Mouse (Mus musculus) v-Abl transformed pro-B cells (cell line): Measurements from ENCODE around the gene Nt5c2.

Experiments
- in situ Hi-C, 2 experiments: fragments of 400-800 bp; cut with MboI; formaldehyde crosslinking; loops; one replicate each; pipeline ENCODE4 v1.15.1; 2025; ENCODE audit not compliant: unreplicated experiment in 2 of 2

Gene Nt5c2

GRCm38 (mm10) chr19:47018330-47018729 is 3.4 kb upstream of the Nt5c2 start:
- in situ Hi-C loops, result loop anchor here in 1 of 2 experiments (25.0 kb wide), 1 partner anchor 906 kb away; no protein-coding TSS in a partner anchor

- in situ Hi-C loops, result loop anchor here in 1 of 2 experiments (25.0 kb wide), 1 partner anchor 906 kb away; no protein-coding TSS in a partner anchor
Observed at GRCm38 (mm10) chr19:47017831-47018230, 2.9 kb upstream of the Nt5c2 start.

GRCm38 (mm10) chr19:47016487-47016886 is 1.5 kb upstream of the Nt5c2 start:
- in situ Hi-C loops, result loop anchor here in 1 of 2 experiments (25.0 kb wide), 1 partner anchor 904 kb away; no protein-coding TSS in a partner anchor

DNA sequence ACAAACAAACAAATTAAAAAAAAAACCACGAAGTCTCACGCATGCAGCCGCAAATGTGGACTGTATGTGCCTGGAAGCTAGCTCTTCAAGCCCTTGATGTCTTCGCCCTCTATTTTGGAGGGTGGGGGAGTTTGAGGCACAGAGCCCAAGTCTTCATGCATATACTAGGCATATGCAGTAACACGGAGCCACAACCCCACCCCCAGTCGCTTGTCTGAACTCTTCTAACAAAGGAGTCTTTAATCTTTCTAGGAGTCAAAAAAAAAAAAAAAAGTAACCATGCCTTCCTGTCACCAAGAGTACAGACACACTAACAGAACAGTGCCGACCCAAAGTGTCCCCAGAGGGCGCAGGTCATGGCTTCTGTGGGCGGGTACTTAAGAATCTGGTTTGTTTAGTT is 1.0 kb upstream of the Nt5c2 start:
- in situ Hi-C loops, result loop anchor here in 1 of 2 experiments (25.0 kb wide), 1 partner anchor 904 kb away; no protein-coding TSS in a partner anchor

- in situ Hi-C loops, result loop anchor here in 1 of 2 experiments (25.0 kb wide), 1 partner anchor 903 kb away; no protein-coding TSS in a partner anchor
Observed at GRCm38 (mm10) chr19:47015396-47015795, 443 bp upstream of the Nt5c2 start.

- in situ Hi-C loops, result loop anchor here in 1 of 2 experiments (25.0 kb wide), 1 partner anchor 902 kb away; no protein-coding TSS in a partner anchor
Observed at GRCm38 (mm10) chr19:47014159-47014446, 850 bp downstream of the Nt5c2 start.

- in situ Hi-C loops, result loop anchor here in 1 of 2 experiments (25.0 kb wide), 1 partner anchor 901 kb away; no protein-coding TSS in a partner anchor
Observed at GRCm38 (mm10) chr19:47013340-47014158, 1.4 kb downstream of the Nt5c2 start.

DNA sequence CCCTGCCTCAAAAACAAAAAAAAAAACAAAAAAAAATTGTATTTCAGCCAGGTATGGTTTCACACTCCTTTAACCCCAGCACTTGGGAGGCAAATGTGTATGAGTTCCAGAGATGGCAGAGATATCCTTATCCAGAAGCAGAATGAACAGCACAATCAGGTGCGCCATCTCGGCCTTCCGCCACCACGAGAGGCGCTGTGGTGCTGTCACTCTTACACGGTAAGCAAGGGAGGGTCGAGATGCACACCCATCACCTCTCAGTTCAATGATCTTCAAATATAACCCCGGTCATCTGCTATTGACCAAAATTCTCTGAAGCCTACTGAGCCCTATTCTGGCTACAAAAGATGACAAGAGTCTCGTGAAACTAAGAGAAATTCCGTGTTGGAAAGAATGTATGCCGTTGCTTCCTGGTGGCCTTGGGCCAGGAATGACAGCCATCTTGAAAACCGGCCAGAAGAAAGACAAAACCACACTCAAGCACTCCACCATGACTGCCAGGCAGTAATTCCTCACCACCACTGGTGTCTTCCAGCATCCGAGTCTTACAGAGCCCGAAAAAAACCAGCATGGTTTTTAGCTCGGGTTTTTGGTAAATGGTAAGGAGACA is 2.3 kb downstream of the Nt5c2 start:
- in situ Hi-C loops, result loop anchor here in 1 of 2 experiments (25.0 kb wide), 1 partner anchor 900 kb away; no protein-coding TSS in a partner anchor

DNA sequence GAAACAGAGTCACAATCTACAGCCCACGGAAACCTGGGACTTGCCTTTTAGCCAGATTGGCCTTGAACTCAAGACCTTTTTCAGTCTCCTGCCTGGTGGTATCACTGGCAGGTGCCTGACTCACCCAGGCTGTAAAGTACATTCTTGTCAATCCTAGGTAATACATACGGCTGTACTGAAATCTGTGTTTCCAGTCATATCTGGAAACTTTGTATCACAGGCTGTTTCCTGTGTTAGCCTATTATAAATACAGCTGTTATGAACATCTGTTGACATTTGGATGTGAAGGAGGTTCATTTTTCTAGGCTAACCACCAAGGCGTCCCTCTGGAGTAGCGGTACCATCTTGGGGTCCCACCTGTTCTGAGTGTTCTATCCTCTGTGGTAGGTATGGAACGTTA is 5.0 kb downstream of the Nt5c2 start:
- in situ Hi-C loops, result loop anchor here in 1 of 2 experiments (25.0 kb wide), 1 partner anchor 898 kb away; no protein-coding TSS in a partner anchor

DNA sequence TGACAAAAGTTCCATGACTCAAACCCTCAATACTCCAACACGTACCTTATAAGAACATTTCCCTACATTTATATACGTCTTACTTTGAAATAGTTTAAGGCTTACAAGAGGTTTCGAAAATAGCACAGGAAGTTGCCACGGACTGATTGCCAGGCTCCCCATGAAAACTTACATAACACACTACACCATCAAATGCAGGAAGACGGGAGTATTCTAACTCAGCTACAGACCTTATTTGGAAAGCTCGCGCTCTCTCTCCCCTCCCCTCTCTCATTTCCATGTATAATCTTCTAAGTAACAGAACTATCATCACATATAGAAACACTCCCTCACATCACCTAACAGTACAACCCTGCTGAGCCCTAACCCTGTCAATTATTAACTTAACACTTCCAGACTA is 5.5 kb downstream of the Nt5c2 start:
- in situ Hi-C loops, result loop anchor here in 1 of 2 experiments (25.0 kb wide), 1 partner anchor 897 kb away; no protein-coding TSS in a partner anchor

- in situ Hi-C loops, result loop anchor here in 1 of 2 experiments (25.0 kb wide), 1 partner anchor 894 kb away; no protein-coding TSS in a partner anchor
Observed at GRCm38 (mm10) chr19:47006321-47006720, 8.6 kb downstream of the Nt5c2 start.

GRCm38 (mm10) chr19:47005873-47006272 is 9.1 kb downstream of the Nt5c2 start:
- in situ Hi-C loops, result loop anchor here in 1 of 2 experiments (25.0 kb wide), 1 partner anchor 894 kb away; no protein-coding TSS in a partner anchor

GRCm38 (mm10) chr19:47003742-47004511 is 11.0 kb downstream of the Nt5c2 start:
- in situ Hi-C loops, result loop anchor here in 1 of 2 experiments (25.0 kb wide), 1 partner anchor 892 kb away; no protein-coding TSS in a partner anchor

- in situ Hi-C loops, result loop anchor here in 1 of 2 experiments (25.0 kb wide), 1 partner anchor 888 kb away; no protein-coding TSS in a partner anchor
Observed at GRCm38 (mm10) chr19:47000357-47000756, 14.6 kb downstream of the Nt5c2 start.

DNA sequence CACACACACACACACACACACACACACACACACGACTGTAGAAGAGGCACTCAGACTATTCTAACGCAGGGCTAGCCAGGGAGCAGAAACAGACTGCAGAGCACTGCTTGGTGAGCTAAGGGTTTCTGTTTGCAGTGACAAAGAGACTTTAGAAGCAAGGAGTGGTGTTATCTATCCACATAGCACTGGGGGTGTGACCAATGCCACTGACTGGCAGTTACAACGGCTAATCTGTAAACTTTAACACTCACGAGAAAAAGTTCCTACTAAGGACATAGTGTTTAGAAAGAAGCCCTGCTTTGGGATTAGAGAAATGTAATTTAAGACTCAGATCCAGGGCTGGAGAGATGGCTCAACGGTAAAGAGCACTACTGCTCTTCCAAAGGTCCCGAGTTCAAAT is 15.2 kb downstream of the Nt5c2 start:
- in situ Hi-C loops, result loop anchor here (10.0 to 25.0 kb wide), 3 partner anchors 325 to 887 kb away; partner anchors contain the start of gene Cyp17a1 (in 1 of the 2)

DNA sequence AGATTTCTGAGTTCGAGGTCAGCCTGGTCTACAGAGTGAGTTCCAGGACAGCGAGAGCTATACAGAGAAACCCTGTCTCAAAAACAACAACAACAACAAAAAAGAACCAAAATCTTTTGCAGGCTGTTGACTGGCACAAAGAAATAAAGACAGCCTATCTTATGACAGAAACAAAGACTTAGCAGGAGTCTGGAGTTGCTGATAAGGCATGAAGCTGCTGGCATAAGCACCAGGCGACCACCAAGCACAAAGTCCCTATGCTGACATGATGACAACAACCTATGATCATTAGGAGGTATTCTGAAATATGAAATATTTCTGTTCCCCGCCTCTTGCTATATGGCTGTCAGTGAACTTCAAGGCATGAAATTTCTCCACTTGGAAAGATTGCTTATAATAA is 16.0 kb downstream of the Nt5c2 start:
- in situ Hi-C loops, result loop anchor here (10.0 kb wide), 2 partner anchors 324 to 334 kb away; partner anchors contain the start of gene Cyp17a1 (in 1 of the 2)

GRCm38 (mm10) chr19:46998168-46998870 is 16.6 kb downstream of the Nt5c2 start:
- in situ Hi-C loops, result loop anchor here (10.0 kb wide), 2 partner anchors 324 to 334 kb away; partner anchors contain the start of gene Cyp17a1 (in 1 of the 2)

DNA sequence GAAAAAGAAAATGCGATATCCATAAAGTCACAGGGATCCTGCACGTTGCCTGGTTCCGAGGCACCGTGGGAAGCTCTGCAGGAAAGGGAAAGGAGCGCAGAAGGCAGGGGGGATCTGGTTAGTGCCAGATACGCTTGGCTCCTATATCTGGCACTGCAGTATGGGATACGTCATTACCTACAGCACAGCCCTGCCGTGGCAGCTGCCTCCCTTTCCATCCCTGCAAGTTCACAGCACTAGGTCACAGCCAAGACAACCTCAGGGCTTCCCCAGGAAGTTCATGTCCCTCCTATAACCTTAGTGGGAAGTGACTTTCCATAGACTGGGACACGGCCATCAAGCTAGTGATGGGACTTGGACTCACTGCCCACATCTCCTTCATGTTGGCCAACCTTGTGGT is 18.9 kb downstream of the Nt5c2 start:
- in situ Hi-C loops, result loop anchor here (10.0 kb wide), 2 partner anchors 321 to 331 kb away; partner anchors contain the start of gene Cyp17a1 (in 1 of the 2)

- in situ Hi-C loops, result loop anchor here (5.0 to 10.0 kb wide), 4 partner anchors 115 to 328 kb away; partner anchors contain the start of genes Cnnm2 (in 2 of the 2) and Cyp17a1 (in 1 of the 2)
Observed at GRCm38 (mm10) chr19:46992329-46992728, 22.6 kb downstream of the Nt5c2 start.
